Mouse (Mus musculus) heart, embryonic 14.5 days (tissue): ENCODE data around the gene Gm20850. TPM values are rescaled to one million over a fixed set of nuclear protein-coding genes. Genes with fewer than 3 reads are reported as not detected.
"Not testable (repeated sequence)": the region's sequence is repeated elsewhere in the genome, so short reads cannot be mapped to it uniquely, and the experiment has no call there.

Experiments used
- ATAC-seq: fragments of 200-750 bp; cut with Nextera tagmentation; 2 replicates; pipeline ENCODE4 v1.8.0; 2017; ENCODE audit warnings: low read depth, moderate TSS enrichment; ENCODE audit not compliant: insufficient number of reproducible peaks, insufficient read depth, low FRiP score
- H3K27ac ChIP-seq, 2 experiments: fragments of 200-500 bp in 1 of 2; fragments of 300-500 bp in 1 of 2; sonication (generic) in 1 of 2; replicated peaks in 1 of 2; 2 replicates each; pipeline ENCODE4 v1.5.1; 2012 to 2014; ENCODE audit warnings: low read depth in 2 of 2, low read length in 2 of 2, control low read depth in 1 of 2, mild to moderate bottlenecking in 1 of 2, mixed read lengths in 1 of 2; ENCODE audit not compliant: control insufficient read depth in 1 of 2, insufficient read depth in 1 of 2
- H3K27me3 ChIP-seq: fragments of 300-500 bp; sonication (generic); 2 replicates; pipeline ENCODE4 v1.6.1; 2014; ENCODE audit warnings: mild to moderate bottlenecking, low read length, control low read depth; ENCODE audit not compliant: control insufficient read depth, insufficient read depth
- H3K36me3 ChIP-seq: fragments of 300-500 bp; sonication (generic); 2 replicates; pipeline ENCODE4 v1.6.1; 2014; ENCODE audit warnings: mild to moderate bottlenecking, control low read depth, low read length, mixed read lengths; ENCODE audit not compliant: control insufficient read depth, insufficient read depth
- H3K4me1 ChIP-seq, 2 experiments: fragments of 200-500 bp in 1 of 2; fragments of 300-500 bp in 1 of 2; sonication (generic) in 1 of 2; 2 replicates each; pipeline ENCODE4 v1.6.1; 2012 to 2014; ENCODE audit warnings: low read length in 2 of 2, control low read depth in 1 of 2, mixed read lengths in 1 of 2; ENCODE audit not compliant: control insufficient read depth in 2 of 2, insufficient read depth in 2 of 2
- H3K4me2 ChIP-seq: fragments of 300-500 bp; sonication (generic); 2 replicates; pipeline ENCODE4 v1.6.1; 2014; ENCODE audit warnings: mild to moderate bottlenecking, low read length
- H3K4me3 ChIP-seq, 2 experiments: fragments of 200-500 bp in 1 of 2; fragments of 300-500 bp in 1 of 2; sonication (generic) in 1 of 2; 2 replicates each; pipeline ENCODE4 v1.5.1; 2012 to 2014; ENCODE audit warnings: low read length in 2 of 2, mild to moderate bottlenecking in 2 of 2, control low read depth in 1 of 2, low read depth in 1 of 2, moderate library complexity in 1 of 2; ENCODE audit not compliant: control insufficient read depth in 1 of 2, insufficient read depth in 1 of 2
- H3K9ac ChIP-seq: fragments of 300-500 bp; sonication (generic); 2 replicates; pipeline ENCODE4 v1.6.1; 2014; ENCODE audit warnings: mild to moderate bottlenecking, low read length
- H3K9me3 ChIP-seq: fragments of 300-500 bp; sonication (generic); 2 replicates; pipeline ENCODE4 v1.6.1; 2016; ENCODE audit warnings: low read length, control low read depth; ENCODE audit not compliant: control insufficient read depth
- WGBS: fragments of 180-500 bp; shearing (Covaris S2); extraction: QIAGEN DNeasy Blood & Tissue Kit; methylation state at CpG from one replicate; pipeline ENCODE4 v1.1.7; 2014; 5-methylcytosine and 5-hydroxymethylcytosine counted together
- polyA plus RNA-seq: library from polyadenylated mRNA; unstranded; fragments of >200 nt; fragmentation: Nextera tagmentation; extraction: Ambion mirVana; gene quantifications from 2 replicates; pipeline ENCODE4 v1.2.1, GENCODE M21; 2014

Gm20850 gene
- not detected in 2 replicates for polyA plus RNA-seq

- not testable (repeated sequence) for H3K9ac ChIP-seq, H3K9me3 ChIP-seq
Measured at GRCm38 (mm10) chrY:75715022-75715421, at the start of gene Gm20850. Gm20850 (plus strand) TSS chrY:75715322.

More at GRCm38 (mm10) chrY:75715022-75715421, at the start of gene Gm20850:
- not testable (repeated sequence) for H3K4me3 ChIP-seq, H3K27me3 ChIP-seq, H3K4me2 ChIP-seq, H3K36me3 ChIP-seq, H3K27ac ChIP-seq, H3K4me1 ChIP-seq, ATAC-seq
- WGBS = no CpG with 5 or more reads among the region's 6 CpGs
